Mouse (Mus musculus): ENCODE data around the gene Eif3g. TPM values are rescaled to one million over a fixed set of nuclear protein-coding genes. Genes with fewer than 3 reads are reported as not detected.

The Eif3g gene
- polyA plus RNA-seq, 1 experiment: 834 TPM

- TF ChIP-seq GATA1 (IDR thresholded peaks at IDR 0.05; ENCODE audit: low read length): no peak
These were observed 21.9 kb downstream of the Eif3g start for GRCm38 (mm10) chr9:20876318-20877117.

GRCm38 (mm10) chr9:20875021-20875790, 23.2 kb downstream of the Eif3g start:
- no peak for TF ChIP-seq GATA1 (IDR thresholded peaks at IDR 0.05; ENCODE audit: low read length)

- no peak for TF ChIP-seq GATA1 (IDR thresholded peaks at IDR 0.05; ENCODE audit: low read length)
These were observed 24.9 kb downstream of the Eif3g start for GRCm38 (mm10) chr9:20873521-20873920.

GRCm38 (mm10) chr9:20872991-20873390, 25.4 kb downstream of the Eif3g start:
- no peak for TF ChIP-seq GATA1 (IDR thresholded peaks at IDR 0.05; ENCODE audit: low read length)

- TF ChIP-seq GATA1 (IDR thresholded peaks at IDR 0.05; ENCODE audit: low read length): no peak
These were observed 27.9 kb downstream of the Eif3g start for GRCm38 (mm10) chr9:20870211-20871173.

- TF ChIP-seq GATA1 (IDR thresholded peaks at IDR 0.05; ENCODE audit: low read length): no peak
These were observed 29.2 kb downstream of the Eif3g start for GRCm38 (mm10) chr9:20869246-20869645.

- TF ChIP-seq GATA1 (IDR thresholded peaks at IDR 0.05; ENCODE audit: low read length): no peak
These were observed 29.9 kb downstream of the Eif3g start, which contains the start of gene A230050P20Rik for GRCm38 (mm10) chr9:20868448-20869001. A230050P20Rik (plus strand) TSS chr9:20868642.

- TF ChIP-seq GATA1 (IDR thresholded peaks at IDR 0.05; ENCODE audit: low read length): no peak
These were observed 31.5 kb downstream of the Eif3g start for GRCm38 (mm10) chr9:20866879-20867278.

- TF ChIP-seq GATA1 (IDR thresholded peaks at IDR 0.05; ENCODE audit: low read length): no peak
These were observed 36.2 kb downstream of the Eif3g start for GRCm38 (mm10) chr9:20862225-20862624.

- no peak for TF ChIP-seq GATA1 (IDR thresholded peaks at IDR 0.05; ENCODE audit: low read length)
These were observed 36.6 kb downstream of the Eif3g start for GRCm38 (mm10) chr9:20861821-20862220.

- TF ChIP-seq GATA1 (IDR thresholded peaks at IDR 0.05; ENCODE audit: low read length): no peak
These were observed 38.5 kb downstream of the Eif3g start for GRCm38 (mm10) chr9:20859926-20860325.

GRCm38 (mm10) chr9:20857131-20857530, 41.3 kb downstream of the Eif3g start:
- no peak for TF ChIP-seq GATA1 (IDR thresholded peaks at IDR 0.05; ENCODE audit: low read length)

GRCm38 (mm10) chr9:20850179-20850578, 48.2 kb downstream of the Eif3g start:
- no peak for TF ChIP-seq GATA1 (IDR thresholded peaks at IDR 0.05; ENCODE audit: low read length)

Other genes with a start within 250 kb of the Eif3g start
- 28.2 and 34.9 TPM in 2 replicates for gene Pin1, start 246.5 kb downstream of the Eif3g start, polyA plus RNA-seq (2012)
- gene Olfm2, start 152.3 kb downstream of the Eif3g start, polyA plus RNA-seq (2012): not detected in 2 replicates
- gene Col5a3, start 83.6 kb downstream of the Eif3g start, polyA plus RNA-seq (2012): not detected in 2 replicates
- not detected in 2 replicates for gene Rdh8, start 80.1 kb downstream of the Eif3g start, polyA plus RNA-seq (2012)
- gene A230050P20Rik, start 30.0 kb downstream of the Eif3g start, polyA plus RNA-seq (2012): not detected in 2 replicates
- gene Angptl6, start 18.9 kb downstream of the Eif3g start, polyA plus RNA-seq (2012): 3.5 and 4.1 TPM in 2 replicates
- 341 and 357 TPM in 2 replicates for gene Ppan, start 10.4 kb downstream of the Eif3g start, polyA plus RNA-seq (2012)
- gene Dnmt1, start 61.3 kb upstream of the Eif3g start, polyA plus RNA-seq (2012): 152 and 172 TPM in 2 replicates
- 1.4 and 1.6 TPM in 2 replicates for gene S1pr2, start 78.2 kb upstream of the Eif3g start, polyA plus RNA-seq (2012)
- gene Mrpl4, start 104.1 kb upstream of the Eif3g start, polyA plus RNA-seq (2012): 88.1 and 110 TPM in 2 replicates
- gene Icam1, start 117.4 kb upstream of the Eif3g start, polyA plus RNA-seq (2012): 0.55 and 0.58 TPM in 2 replicates
- 16.7 and 26.1 TPM in 2 replicates for gene Icam4, start 130.8 kb upstream of the Eif3g start, polyA plus RNA-seq (2012)
- gene Icam5, start 133.4 kb upstream of the Eif3g start, polyA plus RNA-seq (2012): 0.52 and 0.62 TPM in 2 replicates
- gene Zglp1, start 168.5 kb upstream of the Eif3g start, polyA plus RNA-seq (2012): 2.0 and 4.4 TPM in 2 replicates
- 0.67 and 0.73 TPM in 2 replicates for gene Gm49373, start 174.5 kb upstream of the Eif3g start, polyA plus RNA-seq (2012)
- 39.6 and 44.3 TPM in 2 replicates for gene Fdx1l, start 175.0 kb upstream of the Eif3g start, polyA plus RNA-seq (2012)
- 422 and 499 TPM in 2 replicates for gene Gm38431, start 193.4 kb upstream of the Eif3g start, polyA plus RNA-seq (2012)
- gene Raver1, start 193.4 kb upstream of the Eif3g start, polyA plus RNA-seq (2012): 0.84 and 2.5 TPM in 2 replicates
- 16.0 and 16.3 TPM in 2 replicates for gene Tyk2, start 232.6 kb upstream of the Eif3g start, polyA plus RNA-seq (2012)